Mouse (Mus musculus): ENCODE results near the gene Lif. TPM values are rescaled to one million over a fixed set of nuclear protein-coding genes. Genes with fewer than 3 reads are reported as not detected.
A peak's percentile ranks its signal among the peaks of the same experiment; 100 is the strongest.

Gene Lif
- 0.15 and 0.18 TPM in 2 replicates for polyA plus RNA-seq (2015; fragmentation: Nextera tagmentation; extraction: Ambion mirVana)

GRCm38 (mm10) chr11:4256846-4257607, at the start of gene Lif:
TSS of gene Lif (plus strand) at chr11:4257557.
- 52% methylated on average over 11 of the region's 11 CpGs for whole genome bisulfite sequencing
- Histone ChIP-seq H3K9ac (no peak within 1 kb of the TSS), H3K4me3 (no peak within 1 kb of the TSS), H3K27me3 (peaks cover 3% of the 10 kb centered on the region; the same call in 1 of the 2 replicates), H3K27ac (no peak within 1 kb of the TSS), H3K36me3 (no peaks in the 10 kb centered on the region), H3K4me2 (peak within 1 kb of the TSS; percentile 54; the same call in 1 of the 2 replicates), H3K4me1 (peaks cover 19% of the 10 kb centered on the region), H3K9me3 (no peaks in the 10 kb centered on the region)
- no peak for ATAC-seq (ENCODE audit: insufficient number of reproducible peaks, insufficient read depth, low FRiP score, low TSS enrichment, low read depth)

- 88% methylated on average over 9 of the region's 9 CpGs for WGBS
- Histone ChIP-seq H3K4me3 (no peak overlapping the region), H3K9me3 (no peaks in the 10 kb centered on the region), H3K4me2 (no peak overlapping the region), H3K36me3 (peaks cover 71% of the 10 kb centered on the region), H3K4me1 (peaks cover 3% of the 10 kb centered on the region; the same call in 1 of the 2 replicates), H3K9ac (no peak overlapping the region), H3K27me3 (no peaks in the 10 kb centered on the region), H3K27ac (no peak overlapping the region)
- ATAC-seq (ENCODE audit: insufficient number of reproducible peaks, insufficient read depth, low FRiP score, low TSS enrichment, low read depth) = no peak
Observed at GRCm38 (mm10) chr11:4207655-4208054, 49.7 kb upstream of the Lif start.

DNA sequence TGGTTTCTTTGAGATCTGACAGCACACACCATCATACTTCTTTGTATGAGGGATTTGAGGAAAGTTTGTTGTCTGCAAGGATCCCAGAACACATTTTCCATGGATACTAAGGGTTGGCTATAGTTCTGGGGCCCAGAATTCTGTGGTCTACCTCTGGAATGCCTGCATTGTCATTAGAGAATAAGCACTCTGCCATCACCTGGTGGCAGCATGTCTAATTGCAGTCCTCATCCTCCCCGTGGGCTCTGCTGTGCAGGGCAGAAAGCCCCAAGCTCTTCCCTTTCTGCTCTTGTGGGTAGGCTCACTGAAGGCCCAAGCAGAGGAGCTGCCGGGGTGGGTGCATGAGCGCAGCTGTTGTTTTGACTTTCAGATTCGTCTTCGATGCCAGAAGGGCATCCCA, 47.8 kb upstream of the Lif start:
- H3K9ac ChIP-seq = no peak overlapping the region
- no peaks in the 10 kb centered on the region for H3K27me3 ChIP-seq
- no peak overlapping the region for H3K27ac ChIP-seq
- no peak for ATAC-seq (ENCODE audit: insufficient number of reproducible peaks, insufficient read depth, low FRiP score, low TSS enrichment, low read depth)
- no peaks in the 10 kb centered on the region for H3K9me3 ChIP-seq
- no peak overlapping the region for H3K4me2 ChIP-seq
- peaks cover 90% of the 10 kb centered on the region for H3K36me3 ChIP-seq
- H3K4me3 ChIP-seq = no peak overlapping the region
- 70% methylated on average over 5 of the region's 5 CpGs for WGBS
- H3K4me1 ChIP-seq = no peaks in the 10 kb centered on the region

- Histone ChIP-seq H3K4me3 (no peak overlapping the region), H3K27ac (no peak overlapping the region), H3K36me3 (peaks cover 98% of the 10 kb centered on the region), H3K4me1 (no peaks in the 10 kb centered on the region), H3K27me3 (no peaks in the 10 kb centered on the region), H3K9ac (no peak overlapping the region), H3K4me2 (no peak overlapping the region), H3K9me3 (no peaks in the 10 kb centered on the region)
- 89% methylated on average over 1 of the region's 1 CpGs for WGBS
- ATAC-seq (ENCODE audit: insufficient number of reproducible peaks, insufficient read depth, low FRiP score, low TSS enrichment, low read depth) = no peak
Observed at GRCm38 (mm10) chr11:4210786-4211185, 46.6 kb upstream of the Lif start.

GRCm38 (mm10) chr11:4213107-4213506, 44.2 kb upstream of the Lif start:
- Histone ChIP-seq H3K9ac (no peak overlapping the region), H3K9me3 (no peaks in the 10 kb centered on the region), H3K4me3 (no peak overlapping the region), H3K36me3 (peaks cover 80% of the 10 kb centered on the region), H3K4me2 (no peak overlapping the region), H3K27me3 (peaks cover 8% of the 10 kb centered on the region), H3K27ac (no peak overlapping the region), H3K4me1 (0 out of 2 replicates have a peak, but pooled peaks cover 7% of the 10 kb centered on the region)
- ATAC-seq (ENCODE audit: insufficient number of reproducible peaks, insufficient read depth, low FRiP score, low TSS enrichment, low read depth) = no peak
- WGBS = 89% methylated on average over 10 of the region's 10 CpGs

DNA sequence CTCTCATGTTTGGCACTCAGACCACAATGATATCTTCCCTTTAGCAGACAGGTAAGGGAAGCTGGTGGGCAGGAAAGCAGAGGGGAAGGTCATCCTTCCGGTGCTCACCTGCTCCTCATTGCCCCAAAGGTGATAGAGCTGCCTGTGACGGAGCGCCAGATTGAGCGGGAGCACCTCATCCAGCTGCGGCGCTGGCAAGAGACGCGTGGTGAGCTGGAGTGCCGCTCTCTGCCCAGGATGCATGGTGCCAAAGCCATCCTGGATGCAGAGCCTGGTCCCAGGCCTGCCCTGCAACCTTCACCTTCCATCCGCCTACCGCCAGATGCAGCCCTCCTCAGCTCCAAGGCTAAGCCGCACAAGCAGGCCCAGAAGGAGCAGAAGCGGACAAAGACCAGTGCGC, 42.8 kb upstream of the Lif start:
- peaks cover 66% of the 10 kb centered on the region for H3K36me3 ChIP-seq
- no peak overlapping the region for H3K9ac ChIP-seq
- H3K4me3 ChIP-seq = no peak overlapping the region
- H3K4me2 ChIP-seq = no peak overlapping the region
- H3K27me3 ChIP-seq = peaks cover 22% of the 10 kb centered on the region
- no peaks in the 10 kb centered on the region for H3K9me3 ChIP-seq
- 92% methylated on average over 14 of the region's 14 CpGs for WGBS
- H3K27ac ChIP-seq = no peak overlapping the region
- H3K4me1 ChIP-seq = peaks cover 20% of the 10 kb centered on the region
- no peak for ATAC-seq (ENCODE audit: insufficient number of reproducible peaks, insufficient read depth, low FRiP score, low TSS enrichment, low read depth)

- Histone ChIP-seq H3K36me3 (peaks cover 61% of the 10 kb centered on the region), H3K9me3 (no peaks in the 10 kb centered on the region), H3K27ac (no peak overlapping the region), H3K4me1 (peaks cover 20% of the 10 kb centered on the region), H3K27me3 (peaks cover 24% of the 10 kb centered on the region), H3K4me3 (no peak overlapping the region), H3K9ac (no peak overlapping the region), H3K4me2 (no peak overlapping the region)
- ATAC-seq (ENCODE audit: insufficient number of reproducible peaks, insufficient read depth, low FRiP score, low TSS enrichment, low read depth) = no peak
- WGBS = 87% methylated on average over 10 of the region's 10 CpGs
Observed at GRCm38 (mm10) chr11:4215061-4215460, 42.3 kb upstream of the Lif start.

DNA sequence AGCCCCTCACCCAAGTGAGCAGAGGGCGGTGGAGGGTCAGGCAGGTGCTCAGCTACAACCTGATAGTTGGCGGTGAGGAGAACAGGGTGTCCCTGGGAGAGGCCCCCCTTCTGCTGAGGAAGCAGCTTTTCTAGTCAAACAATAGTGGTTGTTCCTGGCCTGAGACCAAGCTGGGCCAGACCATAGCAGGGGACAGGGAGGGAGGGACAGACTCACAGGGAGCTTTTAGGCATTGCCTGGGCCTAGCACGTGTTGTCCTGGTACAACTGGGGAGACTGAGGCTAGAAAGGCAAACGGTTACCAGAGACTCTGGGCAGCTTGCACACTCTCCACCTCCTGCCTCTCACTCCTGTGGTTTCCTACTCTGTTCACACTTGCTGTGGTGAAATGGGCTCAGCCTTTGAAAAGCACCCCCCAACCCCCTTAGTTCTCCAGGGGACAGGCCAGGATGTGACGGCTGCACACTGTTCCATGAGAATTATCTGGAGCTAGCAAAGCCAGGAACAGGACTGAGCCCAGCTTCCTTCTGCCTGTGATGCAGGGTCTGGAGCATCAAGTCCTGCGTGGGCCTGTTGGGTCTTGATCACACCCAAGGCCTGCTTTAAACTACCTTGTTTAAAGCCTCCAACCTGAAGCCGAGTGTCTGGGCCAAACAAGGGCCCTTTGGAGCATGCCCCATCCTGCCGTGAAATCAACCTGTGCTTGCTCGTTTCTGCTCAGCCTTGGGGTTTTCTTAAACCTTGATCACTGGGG, 40.9 kb upstream of the Lif start:
- Histone ChIP-seq H3K4me1 (peaks cover 20% of the 10 kb centered on the region), H3K27ac (peak overlapping the region; percentile 77), H3K4me2 (no peak overlapping the region), H3K4me3 (no peak overlapping the region), H3K9ac (no peak overlapping the region), H3K9me3 (no peaks in the 10 kb centered on the region), H3K27me3 (peaks cover 26% of the 10 kb centered on the region), H3K36me3 (peaks cover 49% of the 10 kb centered on the region)
- 72% methylated on average over 9 of the region's 9 CpGs for WGBS
- no peak for ATAC-seq (ENCODE audit: insufficient number of reproducible peaks, insufficient read depth, low FRiP score, low TSS enrichment, low read depth)

- H3K9me3 ChIP-seq = no peaks in the 10 kb centered on the region
- H3K4me3 ChIP-seq = peak within 1 kb of the TSS; percentile 54
- WGBS = 2% methylated on average over 56 of the region's 56 CpGs
- peak within 1 kb of the TSS; percentile 94 for H3K4me2 ChIP-seq
- peak; percentile 48 for ATAC-seq (ENCODE audit: insufficient number of reproducible peaks, insufficient read depth, low FRiP score, low TSS enrichment, low read depth)
- H3K36me3 ChIP-seq = peaks cover 32% of the 10 kb centered on the region
- peaks cover 20% of the 10 kb centered on the region for H3K4me1 ChIP-seq
- H3K9ac ChIP-seq = peak within 1 kb of the TSS; percentile 74
- H3K27ac ChIP-seq = peak within 1 kb of the TSS; percentile 77
- peaks cover 26% of the 10 kb centered on the region for H3K27me3 ChIP-seq
Observed at GRCm38 (mm10) chr11:4217914-4218629, 39.3 kb upstream of the Lif start, which contains the start of gene Castor1. TSS of gene Castor1 (plus strand) at chr11:4218225.

DNA sequence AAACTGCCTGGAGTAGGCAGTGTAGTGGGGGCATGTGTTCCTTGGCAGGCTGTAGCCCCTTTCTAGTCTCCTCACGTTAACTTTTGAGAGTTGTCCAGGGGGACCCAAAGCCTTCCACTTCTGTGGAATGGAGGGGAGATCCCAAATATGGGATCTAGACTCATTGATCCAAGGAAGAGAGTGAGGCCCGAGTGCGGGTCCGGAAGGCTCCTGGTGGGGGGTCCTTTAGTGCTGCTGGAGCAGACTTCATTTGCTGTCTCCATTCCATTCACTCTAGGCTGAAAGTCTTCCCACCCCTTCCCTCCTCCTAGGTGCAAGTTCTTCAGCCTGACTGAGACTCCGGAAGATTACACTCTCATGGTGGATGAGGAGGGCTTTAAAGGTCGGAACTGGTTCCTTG, 38.7 kb upstream of the Lif start:
- 8% methylated on average over 6 of the region's 6 CpGs for WGBS
- Histone ChIP-seq H3K9ac (peak overlapping the region; percentile 74), H3K27me3 (peaks cover 26% of the 10 kb centered on the region), H3K4me3 (peak overlapping the region; percentile 54), H3K4me2 (peak overlapping the region; percentile 94), H3K27ac (no peak overlapping the region), H3K4me1 (peaks cover 22% of the 10 kb centered on the region), H3K9me3 (no peaks in the 10 kb centered on the region), H3K36me3 (peaks cover 26% of the 10 kb centered on the region)
- ATAC-seq (ENCODE audit: insufficient number of reproducible peaks, insufficient read depth, low FRiP score, low TSS enrichment, low read depth) = no peak

DNA sequence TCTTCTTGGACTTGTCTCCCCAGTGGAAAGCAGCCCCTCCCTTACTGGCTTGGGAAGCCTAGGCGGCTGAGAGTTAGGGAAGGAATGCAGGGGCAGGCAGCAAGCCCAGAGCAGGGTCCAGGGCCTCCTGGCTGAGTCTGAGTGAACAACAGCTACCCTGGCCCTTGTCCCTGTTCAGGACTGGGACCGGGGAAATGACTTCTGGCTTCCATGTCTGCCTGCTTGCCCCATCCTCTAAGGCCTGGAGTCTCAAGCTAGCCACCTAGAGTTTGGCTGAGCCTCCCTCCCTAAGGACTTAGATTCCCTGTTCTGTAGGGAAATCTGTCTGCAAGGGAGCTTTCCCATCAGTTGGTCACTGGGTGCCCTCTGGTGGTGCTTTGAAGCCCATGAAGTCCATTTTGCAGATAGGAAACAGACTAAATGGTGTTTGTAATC, 38.0 kb upstream of the Lif start:
- H3K27ac ChIP-seq = no peak overlapping the region
- peaks cover 20% of the 10 kb centered on the region for H3K36me3 ChIP-seq
- peaks cover 26% of the 10 kb centered on the region for H3K27me3 ChIP-seq
- WGBS = 9% methylated on average over 2 of the region's 2 CpGs
- H3K9me3 ChIP-seq = no peaks in the 10 kb centered on the region
- peaks cover 25% of the 10 kb centered on the region for H3K4me1 ChIP-seq
- no peak for ATAC-seq (ENCODE audit: insufficient number of reproducible peaks, insufficient read depth, low FRiP score, low TSS enrichment, low read depth)
- H3K4me2 ChIP-seq = no peak overlapping the region
- H3K9ac ChIP-seq = no peak overlapping the region
- no peak overlapping the region for H3K4me3 ChIP-seq
